Mouse (Mus musculus) forebrain, embryonic 12.5 days (tissue): ENCODE data around the gene Ppp1r36. TPM values are rescaled to one million over a fixed set of nuclear protein-coding genes. Genes with fewer than 3 reads are reported as not detected.

Experiments used
- ATAC-seq: fragments of 200-750 bp; cut with Nextera tagmentation; 2 replicates; pipeline ENCODE4 v1.8.0; 2017; ENCODE audit warnings: moderate TSS enrichment; ENCODE audit not compliant: low FRiP score
- H3K27ac ChIP-seq: fragments of 300-500 bp; sonication (generic); 2 replicates; pipeline ENCODE4 v1.5.1; 2016; ENCODE audit warnings: mild to moderate bottlenecking
- H3K27me3 ChIP-seq: fragments of 300-500 bp; sonication (generic); 2 replicates; pipeline ENCODE4 v1.6.1; 2016; ENCODE audit warnings: mild to moderate bottlenecking
- H3K36me3 ChIP-seq: fragments of 300-500 bp; sonication (generic); replicated peaks from 2 replicates; pipeline ENCODE4 v1.6.1; 2016; ENCODE audit warnings: mild to moderate bottlenecking
- H3K4me1 ChIP-seq: fragments of 300-500 bp; sonication (generic); 2 replicates; pipeline ENCODE4 v1.6.1; 2016
- H3K4me2 ChIP-seq: fragments of 300-500 bp; sonication (generic); 2 replicates; pipeline ENCODE4 v1.6.1; 2016; ENCODE audit warnings: mild to moderate bottlenecking, moderate library complexity
- H3K4me3 ChIP-seq: fragments of 300-500 bp; sonication (generic); replicated peaks from 2 replicates; pipeline ENCODE4 v1.5.1; 2016; ENCODE audit warnings: mild to moderate bottlenecking
- H3K9ac ChIP-seq: fragments of 300-500 bp; sonication (generic); 2 replicates; pipeline ENCODE4 v1.6.1; 2016; ENCODE audit warnings: mild to moderate bottlenecking
- H3K9me3 ChIP-seq: fragments of 300-500 bp; sonication (generic); 2 replicates; pipeline ENCODE4 v1.6.1; 2016
- WGBS: fragments of 180-500 bp; shearing (Covaris S2); methylation state at CpG from one replicate; pipeline ENCODE4 v1.1.7; 2016; 5-methylcytosine and 5-hydroxymethylcytosine counted together
- polyA plus RNA-seq: library from polyadenylated mRNA; unstranded; fragments of >200 nt; fragmentation: Nextera tagmentation; extraction: Ambion mirVana; gene quantifications from 2 replicates; pipeline ENCODE4 v1.2.1, GENCODE M21; 2016

Gene Ppp1r36
- polyA plus RNA-seq, 1 experiment from 2014 or later, result 0.93 TPM

GRCm38 (mm10) chr12:76375506-76375905, 41.8 kb upstream of the Ppp1r36 start:
- Histone ChIP-seq H3K9ac (no peak overlapping the region), H3K36me3 (no peaks in the 10 kb centered on the region), H3K27me3 (no peaks in the 10 kb centered on the region), H3K4me3 (no peak overlapping the region), H3K27ac (no peak overlapping the region), H3K4me2 (no peak overlapping the region), H3K9me3 (no peaks in the 10 kb centered on the region), H3K4me1 (peaks cover 17% of the 10 kb centered on the region)
- ATAC-seq, result no peak
- WGBS, result 89% methylated on average over 3 of the region's 3 CpGs

GRCm38 (mm10) chr12:76376649-76377048, 40.7 kb upstream of the Ppp1r36 start:
- no peaks in the 10 kb centered on the region; the same call in 1 of the 2 replicates for H3K36me3 ChIP-seq
- H3K9ac ChIP-seq, result no peak overlapping the region
- no peak overlapping the region for H3K4me2 ChIP-seq
- H3K4me1 ChIP-seq, result peaks cover 15% of the 10 kb centered on the region
- ATAC-seq, result no peak
- H3K9me3 ChIP-seq, result no peaks in the 10 kb centered on the region
- H3K4me3 ChIP-seq, result no peak overlapping the region
- WGBS, result 27% methylated on average over 7 of the region's 7 CpGs
- H3K27me3 ChIP-seq, result no peaks in the 10 kb centered on the region
- no peak overlapping the region for H3K27ac ChIP-seq

GRCm38 (mm10) chr12:76377059-76377458, 40.3 kb upstream of the Ppp1r36 start:
- ATAC-seq, result no peak
- Histone ChIP-seq H3K4me2 (no peak overlapping the region), H3K4me3 (no peak overlapping the region), H3K9ac (no peak overlapping the region), H3K4me1 (peaks cover 11% of the 10 kb centered on the region), H3K36me3 (no peaks in the 10 kb centered on the region; the same call in 1 of the 2 replicates), H3K27me3 (no peaks in the 10 kb centered on the region), H3K9me3 (no peaks in the 10 kb centered on the region), H3K27ac (no peak overlapping the region)
- WGBS, result 90% methylated on average over 6 of the region's 6 CpGs

- ATAC-seq, result no peak
- H3K4me2 ChIP-seq, result no peak overlapping the region
- H3K27ac ChIP-seq, result no peak overlapping the region
- no peak overlapping the region for H3K4me3 ChIP-seq
- no peaks in the 10 kb centered on the region for H3K27me3 ChIP-seq
- H3K4me1 ChIP-seq, result peaks cover 4% of the 10 kb centered on the region
- no peaks in the 10 kb centered on the region; the same call in 1 of the 2 replicates for H3K36me3 ChIP-seq
- no peaks in the 10 kb centered on the region for H3K9me3 ChIP-seq
- 93% methylated on average over 3 of the region's 3 CpGs for WGBS
- no peak overlapping the region for H3K9ac ChIP-seq
Measured at GRCm38 (mm10) chr12:76377726-76378125, 39.6 kb upstream of the Ppp1r36 start.

GRCm38 (mm10) chr12:76378556-76378955, 38.8 kb upstream of the Ppp1r36 start:
- H3K4me1 ChIP-seq, result no peaks in the 10 kb centered on the region
- H3K27ac ChIP-seq, result no peak overlapping the region
- no peaks in the 10 kb centered on the region for H3K27me3 ChIP-seq
- no peaks in the 10 kb centered on the region for H3K9me3 ChIP-seq
- no peak overlapping the region for H3K4me3 ChIP-seq
- WGBS, result 94% methylated on average over 5 of the region's 5 CpGs
- H3K36me3 ChIP-seq, result no peaks in the 10 kb centered on the region; the same call in 1 of the 2 replicates
- no peak overlapping the region for H3K4me2 ChIP-seq
- no peak overlapping the region for H3K9ac ChIP-seq
- no peak for ATAC-seq

- Histone ChIP-seq H3K4me3 (no peak overlapping the region), H3K4me1 (no peaks in the 10 kb centered on the region), H3K27me3 (no peaks in the 10 kb centered on the region), H3K27ac (no peak overlapping the region), H3K9me3 (no peaks in the 10 kb centered on the region), H3K4me2 (no peak overlapping the region), H3K9ac (no peak overlapping the region), H3K36me3 (peaks cover 1% of the 10 kb centered on the region)
- WGBS, result 92% methylated on average over 7 of the region's 7 CpGs
- no peak for ATAC-seq
Measured at GRCm38 (mm10) chr12:76380151-76380550, 37.2 kb upstream of the Ppp1r36 start.

- Histone ChIP-seq H3K4me2 (no peak overlapping the region), H3K27ac (no peak overlapping the region), H3K27me3 (no peaks in the 10 kb centered on the region), H3K9me3 (no peaks in the 10 kb centered on the region), H3K9ac (no peak overlapping the region), H3K4me3 (no peak overlapping the region), H3K36me3 (peaks cover 31% of the 10 kb centered on the region), H3K4me1 (no peaks in the 10 kb centered on the region)
- 96% methylated on average over 8 of the region's 8 CpGs for WGBS
- ATAC-seq, result no peak
Measured at GRCm38 (mm10) chr12:76385342-76385741, 32.0 kb upstream of the Ppp1r36 start.

GRCm38 (mm10) chr12:76388794-76389193, 28.5 kb upstream of the Ppp1r36 start:
- ATAC-seq, result no peak

GRCm38 (mm10) chr12:76391595-76392271, 25.6 kb upstream of the Ppp1r36 start:
- Histone ChIP-seq H3K9ac (no peak overlapping the region), H3K27me3 (no peaks in the 10 kb centered on the region), H3K9me3 (no peaks in the 10 kb centered on the region), H3K4me3 (no peak overlapping the region), H3K36me3 (peaks cover 14% of the 10 kb centered on the region; the same call in 1 of the 2 replicates), H3K27ac (no peak overlapping the region), H3K4me2 (no peak overlapping the region), H3K4me1 (no peaks in the 10 kb centered on the region)
- no peak for ATAC-seq
- 78% methylated on average over 3 of the region's 3 CpGs for WGBS

More at GRCm38 (mm10) chr12:76388794-76389193, 28.5 kb upstream of the Ppp1r36 start:
- peaks cover 31% of the 10 kb centered on the region for H3K36me3 ChIP-seq
- H3K9me3 ChIP-seq, result no peaks in the 10 kb centered on the region
- WGBS, result 84% methylated on average over 11 of the region's 11 CpGs
- H3K27me3 ChIP-seq, result no peaks in the 10 kb centered on the region
- no peak overlapping the region for H3K4me3 ChIP-seq
- no peak overlapping the region for H3K9ac ChIP-seq
- H3K4me2 ChIP-seq, result no peak overlapping the region
- no peaks in the 10 kb centered on the region for H3K4me1 ChIP-seq
- H3K27ac ChIP-seq, result no peak overlapping the region

GRCm38 (mm10) chr12:76392979-76393378, 24.4 kb upstream of the Ppp1r36 start:
- ATAC-seq, result no peak
- 87% methylated on average over 5 of the region's 5 CpGs for WGBS

GRCm38 (mm10) chr12:76397281-76397680, 20.1 kb upstream of the Ppp1r36 start:
- WGBS, result 90% methylated on average over 5 of the region's 5 CpGs
- no peak for ATAC-seq
- Histone ChIP-seq H3K27me3 (peaks cover 7% of the 10 kb centered on the region), H3K4me1 (no peaks in the 10 kb centered on the region), H3K9me3 (no peaks in the 10 kb centered on the region), H3K4me3 (no peak overlapping the region), H3K4me2 (no peak overlapping the region), H3K27ac (no peak overlapping the region), H3K36me3 (no peaks in the 10 kb centered on the region), H3K9ac (no peak overlapping the region)

More at GRCm38 (mm10) chr12:76392979-76393378, 24.4 kb upstream of the Ppp1r36 start:
- H3K9ac ChIP-seq, result no peak overlapping the region
- H3K27ac ChIP-seq, result no peak overlapping the region
- H3K36me3 ChIP-seq, result peaks cover 9% of the 10 kb centered on the region; the same call in 1 of the 2 replicates
- H3K4me3 ChIP-seq, result no peak overlapping the region
- H3K4me2 ChIP-seq, result no peak overlapping the region
- no peaks in the 10 kb centered on the region for H3K9me3 ChIP-seq
- H3K4me1 ChIP-seq, result no peaks in the 10 kb centered on the region
- no peaks in the 10 kb centered on the region for H3K27me3 ChIP-seq

- H3K9me3 ChIP-seq, result no peaks in the 10 kb centered on the region
- H3K27ac ChIP-seq, result no peak overlapping the region
- H3K9ac ChIP-seq, result no peak overlapping the region
- no peak for ATAC-seq
- no peaks in the 10 kb centered on the region for H3K36me3 ChIP-seq
- H3K27me3 ChIP-seq, result peaks cover 37% of the 10 kb centered on the region
- H3K4me1 ChIP-seq, result peaks cover 25% of the 10 kb centered on the region
- no peak overlapping the region for H3K4me3 ChIP-seq
- no peak overlapping the region for H3K4me2 ChIP-seq
- 54% methylated on average over 3 of the region's 3 CpGs for WGBS
Measured at GRCm38 (mm10) chr12:76401674-76402073, 15.7 kb upstream of the Ppp1r36 start.
